Mouse (Mus musculus): ENCODE results near the gene Car2. TPM values are rescaled to one million over a fixed set of nuclear protein-coding genes. Genes with fewer than 3 reads are reported as not detected.

Car2 gene
- polyA plus RNA-seq, 1 experiment = 30.9 TPM

DNA sequence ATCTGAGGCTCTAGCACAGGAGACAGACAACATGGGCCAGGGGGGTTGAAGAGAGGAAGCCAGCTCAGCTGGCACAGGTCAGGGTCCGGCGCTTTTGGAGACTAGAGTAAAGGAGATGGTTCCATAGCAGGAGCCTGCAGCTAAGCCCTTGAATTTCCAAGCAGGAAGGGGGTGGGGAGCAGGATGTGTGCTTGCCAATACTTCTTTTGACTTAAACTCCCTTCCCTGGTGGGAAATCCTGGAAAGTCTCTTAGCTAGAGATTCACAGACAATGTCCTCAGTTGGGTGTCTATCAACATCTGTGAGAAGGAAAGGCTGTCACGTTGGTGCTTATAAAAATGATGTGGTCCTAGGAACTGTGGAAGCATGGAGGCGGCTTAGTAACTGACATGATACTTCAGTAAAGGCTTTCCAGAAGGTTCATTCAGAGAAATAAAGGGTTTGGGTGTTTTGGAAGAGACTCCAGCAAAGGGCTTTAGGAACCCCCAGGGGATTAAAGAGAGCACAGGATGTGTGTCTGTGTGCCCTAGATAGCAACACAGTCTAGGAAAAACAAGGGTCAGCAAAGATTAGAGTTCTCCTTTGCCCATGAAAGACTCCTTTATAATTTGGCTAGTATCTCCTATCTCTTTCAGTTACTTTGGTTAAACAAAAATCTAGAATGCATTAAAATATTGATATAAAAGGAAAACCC, 3.8 kb downstream of the Car2 start:
- H3K36me3 ChIP-seq (ENCODE audit: control insufficient read depth, insufficient read depth, low read length) = no peaks in the 10 kb centered on the region
- peaks cover 4% of the 10 kb centered on the region; the same call in 1 of the 2 replicates for H3K27me3 ChIP-seq (ENCODE audit: control insufficient read depth, insufficient read depth, low read length)
- peaks cover 7% of the 10 kb centered on the region; the same call in 1 of the 2 replicates for H3K4me1 ChIP-seq (replicated peaks; ENCODE audit: control insufficient read depth, insufficient read depth, low read length)
- WGBS = 81% methylated on average over 4 of the region's 4 CpGs
- TF ChIP-seq CTCF (IDR thresholded peaks at IDR 0.05; ENCODE audit: borderline replicate concordance, control insufficient read depth, extremely low read depth, insufficient read depth, low read length, poor library complexity) (no peak), POLR2A (IDR thresholded peaks at IDR 0.05; ENCODE audit: control insufficient read depth, extremely low read depth, insufficient read depth, low read length, poor library complexity) (no peak)
- no peak overlapping the region for H3K4me3 ChIP-seq (ENCODE audit: control insufficient read depth, insufficient read depth, low read length)
- H3K27ac ChIP-seq (ENCODE audit: control insufficient read depth, insufficient read depth, low read length) = no peak overlapping the region
- no peak for DNase-seq

DNA sequence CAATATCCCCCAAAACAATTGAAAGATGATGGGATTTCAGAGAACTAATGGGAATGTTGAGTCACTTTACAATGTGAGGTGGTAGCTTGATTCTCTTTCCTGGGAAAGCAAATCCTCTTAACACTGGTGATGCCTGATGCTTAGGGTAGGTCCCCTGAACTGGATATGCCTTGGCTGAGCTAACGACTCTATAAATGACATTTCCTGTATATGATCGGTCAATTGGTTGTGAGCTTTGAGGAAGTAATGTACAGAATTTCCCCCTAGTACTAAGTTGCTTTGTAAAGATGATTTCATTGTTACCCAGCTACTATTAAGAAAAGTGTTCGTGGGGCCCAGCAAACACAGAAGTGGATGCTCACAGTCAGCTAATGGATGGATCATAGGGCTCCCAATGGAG, 6.9 kb downstream of the Car2 start:
- 64% methylated on average over 3 of the region's 3 CpGs for WGBS
- no peak for DNase-seq
- no peaks in the 10 kb centered on the region for H3K27me3 ChIP-seq (ENCODE audit: control insufficient read depth, insufficient read depth, low read length)
- H3K4me3 ChIP-seq (ENCODE audit: control insufficient read depth, insufficient read depth, low read length) = no peak overlapping the region
- TF ChIP-seq CTCF (IDR thresholded peaks at IDR 0.05; ENCODE audit: borderline replicate concordance, control insufficient read depth, extremely low read depth, insufficient read depth, low read length, poor library complexity) (no peak), POLR2A (IDR thresholded peaks at IDR 0.05; ENCODE audit: control insufficient read depth, extremely low read depth, insufficient read depth, low read length, poor library complexity) (no peak)
- no peak overlapping the region for H3K27ac ChIP-seq (ENCODE audit: control insufficient read depth, insufficient read depth, low read length)
- H3K36me3 ChIP-seq (ENCODE audit: control insufficient read depth, insufficient read depth, low read length) = no peaks in the 10 kb centered on the region
- H3K4me1 ChIP-seq (replicated peaks; ENCODE audit: control insufficient read depth, insufficient read depth, low read length) = no peaks in the 10 kb centered on the region

- DNase-seq = no peak
- Histone ChIP-seq H3K4me3 (ENCODE audit: control insufficient read depth, insufficient read depth, low read length) (no peak overlapping the region), H3K36me3 (ENCODE audit: control insufficient read depth, insufficient read depth, low read length) (no peaks in the 10 kb centered on the region), H3K27ac (ENCODE audit: control insufficient read depth, insufficient read depth, low read length) (no peak overlapping the region), H3K4me1 (replicated peaks; ENCODE audit: control insufficient read depth, insufficient read depth, low read length) (no peaks in the 10 kb centered on the region), H3K27me3 (ENCODE audit: control insufficient read depth, insufficient read depth, low read length) (no peaks in the 10 kb centered on the region)
- 82% methylated on average over 5 of the region's 5 CpGs for whole genome bisulfite sequencing
- no peak for TF ChIP-seq POLR2A (IDR thresholded peaks at IDR 0.05; ENCODE audit: control insufficient read depth, extremely low read depth, insufficient read depth, low read length, poor library complexity)
- TF ChIP-seq CTCF (IDR thresholded peaks at IDR 0.05; ENCODE audit: borderline replicate concordance, control insufficient read depth, extremely low read depth, insufficient read depth, low read length, poor library complexity) = no peak
Observed at GRCm38 (mm10) chr3:14893700-14894099, 7.6 kb downstream of the Car2 start.

GRCm38 (mm10) chr3:14895333-14895732, 9.3 kb downstream of the Car2 start:
- no peak for DNase-seq

DNA sequence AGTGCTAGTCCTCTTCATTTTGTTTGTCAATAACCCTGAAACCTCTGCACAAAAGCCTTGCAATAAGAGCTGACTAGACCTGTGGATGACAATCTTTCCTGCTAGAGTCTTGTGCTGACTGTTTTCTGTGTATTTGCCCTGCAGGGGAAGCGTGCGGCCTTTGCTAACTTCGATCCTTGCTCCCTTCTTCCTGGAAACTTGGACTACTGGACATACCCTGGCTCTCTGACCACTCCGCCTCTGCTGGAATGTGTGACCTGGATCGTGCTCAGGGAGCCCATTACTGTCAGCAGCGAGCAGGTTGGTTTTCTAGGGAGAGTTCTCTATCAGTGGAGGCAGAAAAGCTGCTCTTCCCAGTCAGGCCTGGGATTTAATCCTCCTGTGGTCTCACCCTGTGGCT, 11.7 kb downstream of the Car2 start:
- H3K36me3 ChIP-seq (ENCODE audit: control insufficient read depth, insufficient read depth, low read length) = no peaks in the 10 kb centered on the region
- no peaks in the 10 kb centered on the region for H3K4me1 ChIP-seq (replicated peaks; ENCODE audit: control insufficient read depth, insufficient read depth, low read length)
- H3K27me3 ChIP-seq (ENCODE audit: control insufficient read depth, insufficient read depth, low read length) = no peaks in the 10 kb centered on the region
- DNase-seq = no peak
- WGBS = 94% methylated on average over 6 of the region's 6 CpGs
- TF ChIP-seq CTCF (IDR thresholded peaks at IDR 0.05; ENCODE audit: borderline replicate concordance, control insufficient read depth, extremely low read depth, insufficient read depth, low read length, poor library complexity) (no peak), POLR2A (IDR thresholded peaks at IDR 0.05; ENCODE audit: control insufficient read depth, extremely low read depth, insufficient read depth, low read length, poor library complexity) (no peak)
- no peak overlapping the region for H3K4me3 ChIP-seq (ENCODE audit: control insufficient read depth, insufficient read depth, low read length)
- no peak overlapping the region for H3K27ac ChIP-seq (ENCODE audit: control insufficient read depth, insufficient read depth, low read length)

More at GRCm38 (mm10) chr3:14895333-14895732, 9.3 kb downstream of the Car2 start:
- TF ChIP-seq POLR2A (IDR thresholded peaks at IDR 0.05; ENCODE audit: control insufficient read depth, extremely low read depth, insufficient read depth, low read length, poor library complexity) (no peak), CTCF (IDR thresholded peaks at IDR 0.05; ENCODE audit: borderline replicate concordance, control insufficient read depth, extremely low read depth, insufficient read depth, low read length, poor library complexity) (no peak)
- 92% methylated on average over 3 of the region's 3 CpGs for WGBS
- H3K27me3 ChIP-seq (ENCODE audit: control insufficient read depth, insufficient read depth, low read length) = no peaks in the 10 kb centered on the region
- H3K27ac ChIP-seq (ENCODE audit: control insufficient read depth, insufficient read depth, low read length) = no peak overlapping the region
- H3K4me3 ChIP-seq (ENCODE audit: control insufficient read depth, insufficient read depth, low read length) = no peak overlapping the region
- no peaks in the 10 kb centered on the region for H3K4me1 ChIP-seq (replicated peaks; ENCODE audit: control insufficient read depth, insufficient read depth, low read length)
- H3K36me3 ChIP-seq (ENCODE audit: control insufficient read depth, insufficient read depth, low read length) = no peaks in the 10 kb centered on the region

- Histone ChIP-seq H3K27ac (ENCODE audit: control insufficient read depth, insufficient read depth, low read length) (no peak overlapping the region), H3K27me3 (ENCODE audit: control insufficient read depth, insufficient read depth, low read length) (no peaks in the 10 kb centered on the region), H3K4me3 (ENCODE audit: control insufficient read depth, insufficient read depth, low read length) (no peak overlapping the region), H3K36me3 (ENCODE audit: control insufficient read depth, insufficient read depth, low read length) (no peaks in the 10 kb centered on the region), H3K4me1 (replicated peaks; ENCODE audit: control insufficient read depth, insufficient read depth, low read length) (no peaks in the 10 kb centered on the region)
- WGBS = 90% methylated on average over 3 of the region's 3 CpGs
- no peak for TF ChIP-seq CTCF (IDR thresholded peaks at IDR 0.05; ENCODE audit: borderline replicate concordance, control insufficient read depth, extremely low read depth, insufficient read depth, low read length, poor library complexity)
- TF ChIP-seq POLR2A (IDR thresholded peaks at IDR 0.05; ENCODE audit: control insufficient read depth, extremely low read depth, insufficient read depth, low read length, poor library complexity) = no peak
- no peak for DNase-seq
Observed at GRCm38 (mm10) chr3:14903380-14903779, 17.3 kb downstream of the Car2 start.

Data from thymus, adult 2 months (tissue).